Mouse (Mus musculus) brain, embryonic 14.5 days (tissue): ENCODE measurements around the gene Lamc3.

ENCODE experiments used
- CTCF ChIP-seq: fragments of 200-500 bp; IDR thresholded peaks from 2 replicates; pipeline ENCODE4 v1.5.1; 2012; ENCODE audit warnings: inconsistent platforms, mild to moderate bottlenecking, moderate library complexity, borderline replicate concordance; ENCODE audit not compliant: insufficient read depth, insufficient read length; ENCODE audit errors: extremely low read depth
- POLR2A ChIP-seq: fragments of 200-500 bp; IDR thresholded peaks from 2 replicates; pipeline ENCODE4 v1.6.1; 2012; ENCODE audit warnings: mild to moderate bottlenecking, inconsistent platforms, borderline replicate concordance; ENCODE audit not compliant: poor library complexity, insufficient read depth, insufficient read length, severe bottlenecking; ENCODE audit errors: extremely low read depth

DNA sequence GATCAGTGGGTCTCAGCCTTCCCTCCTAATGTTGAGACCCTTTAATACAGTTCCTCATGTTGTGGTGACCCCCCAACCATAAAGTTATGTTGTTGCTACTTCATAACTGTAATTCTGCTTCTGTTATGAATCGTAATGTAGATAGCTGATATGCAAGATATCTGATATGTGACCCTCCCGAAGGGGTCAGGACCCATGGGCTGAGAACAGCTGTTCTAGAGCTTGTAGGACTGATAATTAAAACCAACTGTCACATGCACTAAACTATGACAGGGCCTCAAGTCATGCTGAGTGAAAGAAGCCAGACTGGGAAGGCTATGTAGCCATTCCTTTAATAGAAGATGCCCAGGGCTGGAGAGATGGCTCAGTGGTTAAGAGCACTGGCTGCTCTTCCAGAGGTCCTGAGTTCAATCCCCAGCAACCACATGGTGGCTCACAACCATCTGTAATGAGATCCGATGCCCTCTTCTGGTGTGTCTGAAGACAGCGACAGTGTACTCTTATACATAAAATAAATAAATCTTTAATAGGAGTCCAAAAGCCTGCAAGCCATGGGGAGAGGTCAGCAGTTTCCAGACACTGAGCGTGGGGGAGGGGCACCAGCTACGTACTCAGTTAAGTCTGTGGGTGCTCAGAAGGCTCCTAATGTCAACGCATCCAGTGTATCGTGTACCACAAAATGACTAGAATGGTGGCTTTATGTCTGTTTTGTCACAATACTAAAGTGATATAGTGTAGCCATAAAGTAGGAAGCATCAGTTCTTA, 19.1 kb upstream of the Lamc3 start:
- no peak for TF ChIP-seq CTCF
- TF ChIP-seq POLR2A: no peak
